Mouse (Mus musculus) macrophage (primary cell): ENCODE results near the gene St6gal1. TPM values are rescaled to one million over a fixed set of nuclear protein-coding genes. Genes with fewer than 3 reads are reported as not detected.

ENCODE experiments used
- H3K27ac ChIP-seq: fragments of 350-480 bp; formaldehyde crosslinking; 2 replicates; pipeline ENCODE4 v1.9.0; 2021
- H3K36me3 ChIP-seq: fragments of 350-480 bp; formaldehyde crosslinking; 2 replicates; pipeline ENCODE4 v1.9.0; 2021; ENCODE audit errors: inconsistent target
- H3K4me3 ChIP-seq: fragments of 350-480 bp; formaldehyde crosslinking; 2 replicates; pipeline ENCODE4 v1.9.0; 2021; ENCODE audit errors: inconsistent target
- H3K79me2 ChIP-seq: fragments of 350-480 bp; formaldehyde crosslinking; 2 replicates; pipeline ENCODE4 v1.9.0; 2021; ENCODE audit errors: inconsistent target
- whole genome bisulfite sequencing: methylation state at CpG from one replicate; pipeline ENCODE4 v1.1.7; 2026; ENCODE audit warnings: inconsistent platforms; ENCODE audit not compliant: missing documents; 5-methylcytosine and 5-hydroxymethylcytosine counted together
- polyA plus RNA-seq: library from polyadenylated mRNA; stranded (reverse); fragments of 250-400 nt; gene quantifications from 3 replicates; pipeline ENCODE4 v1.2.4, GENCODE M21; 2018; ENCODE audit warnings: inconsistent platforms

The St6gal1 gene
- polyA plus RNA-seq, 1 experiment from 2014 or later: 59.9 TPM

- Histone ChIP-seq H3K27ac (no peak overlapping the region), H3K36me3 (no peaks in the 10 kb centered on the region), H3K79me2 (no peaks in the 10 kb centered on the region), H3K4me3 (no peak overlapping the region)
- 100% methylated on average over 1 of the region's 1 CpGs for WGBS
Observed at GRCm38 (mm10) chr16:23283677-23284076, 59.1 kb downstream of the St6gal1 start.

GRCm38 (mm10) chr16:23284470-23285394 is 60.2 kb downstream of the St6gal1 start:
- no peak overlapping the region for H3K4me3 ChIP-seq

GRCm38 (mm10) chr16:23286380-23287097 is 62.0 kb downstream of the St6gal1 start:
- 79% methylated on average over 11 of the region's 11 CpGs for WGBS
- Histone ChIP-seq H3K27ac (peak overlapping the region; percentile 90), H3K79me2 (no peaks in the 10 kb centered on the region; the same call in 1 of the 2 replicates), H3K36me3 (no peaks in the 10 kb centered on the region), H3K4me3 (no peak overlapping the region)

More at GRCm38 (mm10) chr16:23284470-23285394, 60.2 kb downstream of the St6gal1 start:
- no peaks in the 10 kb centered on the region for H3K36me3 ChIP-seq
- no peaks in the 10 kb centered on the region for H3K79me2 ChIP-seq
- H3K27ac ChIP-seq: no peak overlapping the region; the same call in 1 of the 2 replicates
- WGBS: 49% methylated on average over 13 of the region's 15 CpGs

GRCm38 (mm10) chr16:23287312-23288040 is 62.9 kb downstream of the St6gal1 start:
- Histone ChIP-seq H3K27ac (peak overlapping the region; percentile 90), H3K79me2 (no peaks in the 10 kb centered on the region; the same call in 1 of the 2 replicates)
- WGBS: 55% methylated on average over 10 of the region's 10 CpGs

GRCm38 (mm10) chr16:23288103-23288502 is 63.6 kb downstream of the St6gal1 start:
- peak overlapping the region; percentile 90 for H3K27ac ChIP-seq
- WGBS: 90% methylated on average over 9 of the region's 9 CpGs
- H3K36me3 ChIP-seq: no peaks in the 10 kb centered on the region
- no peaks in the 10 kb centered on the region; the same call in 1 of the 2 replicates for H3K79me2 ChIP-seq
- no peak overlapping the region for H3K4me3 ChIP-seq

More at GRCm38 (mm10) chr16:23287312-23288040, 62.9 kb downstream of the St6gal1 start:
- Histone ChIP-seq H3K36me3 (no peaks in the 10 kb centered on the region), H3K4me3 (no peak overlapping the region)

GRCm38 (mm10) chr16:23289424-23289823 is 64.9 kb downstream of the St6gal1 start:
- H3K36me3 ChIP-seq: no peaks in the 10 kb centered on the region
- WGBS: 98% methylated on average over 6 of the region's 6 CpGs
- H3K27ac ChIP-seq: no peak overlapping the region
- H3K4me3 ChIP-seq: no peak overlapping the region
- no peaks in the 10 kb centered on the region; the same call in 1 of the 2 replicates for H3K79me2 ChIP-seq

GRCm38 (mm10) chr16:23290171-23290570 is 65.6 kb downstream of the St6gal1 start:
- WGBS: 88% methylated on average over 9 of the region's 9 CpGs
- H3K36me3 ChIP-seq: no peaks in the 10 kb centered on the region
- H3K79me2 ChIP-seq: no peaks in the 10 kb centered on the region; the same call in 1 of the 2 replicates
- no peak overlapping the region for H3K4me3 ChIP-seq
- no peak overlapping the region for H3K27ac ChIP-seq

- 99% methylated on average over 5 of the region's 5 CpGs for WGBS
- Histone ChIP-seq H3K36me3 (no peaks in the 10 kb centered on the region), H3K4me3 (no peak overlapping the region), H3K79me2 (no peaks in the 10 kb centered on the region; the same call in 1 of the 2 replicates), H3K27ac (no peak overlapping the region)
Observed at GRCm38 (mm10) chr16:23291521-23291920, 67.0 kb downstream of the St6gal1 start.

- Histone ChIP-seq H3K27ac (no peak overlapping the region), H3K4me3 (no peak overlapping the region), H3K36me3 (no peaks in the 10 kb centered on the region), H3K79me2 (no peaks in the 10 kb centered on the region; the same call in 1 of the 2 replicates)
- WGBS: 88% methylated on average over 3 of the region's 3 CpGs
Observed at GRCm38 (mm10) chr16:23294236-23294635, 69.7 kb downstream of the St6gal1 start.

GRCm38 (mm10) chr16:23294747-23295146 is 70.2 kb downstream of the St6gal1 start:
- Histone ChIP-seq H3K4me3 (no peak overlapping the region), H3K36me3 (no peaks in the 10 kb centered on the region), H3K27ac (no peak overlapping the region), H3K79me2 (no peaks in the 10 kb centered on the region; the same call in 1 of the 2 replicates)
- 95% methylated on average over 6 of the region's 6 CpGs for WGBS

- Histone ChIP-seq H3K36me3 (no peaks in the 10 kb centered on the region), H3K27ac (no peak overlapping the region), H3K4me3 (no peak overlapping the region), H3K79me2 (no peaks in the 10 kb centered on the region; the same call in 1 of the 2 replicates)
- WGBS: 90% methylated on average over 5 of the region's 5 CpGs
Observed at GRCm38 (mm10) chr16:23295720-23296119, 71.2 kb downstream of the St6gal1 start.

GRCm38 (mm10) chr16:23296721-23297120 is 72.2 kb downstream of the St6gal1 start:
- Histone ChIP-seq H3K79me2 (no peaks in the 10 kb centered on the region), H3K4me3 (no peak overlapping the region), H3K36me3 (no peaks in the 10 kb centered on the region), H3K27ac (no peak overlapping the region)
- WGBS: 93% methylated on average over 3 of the region's 3 CpGs

- Histone ChIP-seq H3K27ac (no peak overlapping the region), H3K79me2 (no peaks in the 10 kb centered on the region), H3K36me3 (no peaks in the 10 kb centered on the region), H3K4me3 (no peak overlapping the region)
- WGBS: 94% methylated on average over 3 of the region's 3 CpGs
Observed at GRCm38 (mm10) chr16:23298441-23298840, 73.9 kb downstream of the St6gal1 start.

GRCm38 (mm10) chr16:23298911-23299310 is 74.4 kb downstream of the St6gal1 start:
- H3K4me3 ChIP-seq: no peak overlapping the region
- H3K27ac ChIP-seq: no peak overlapping the region
- 96% methylated on average over 3 of the region's 3 CpGs for WGBS
- no peaks in the 10 kb centered on the region for H3K79me2 ChIP-seq
- H3K36me3 ChIP-seq: no peaks in the 10 kb centered on the region
